Mouse (Mus musculus) limb, embryonic 11.5 days (tissue): ENCODE measurements at regions not wholly inside any gene's neighbourhood (a gene's known extent, or its start where the extent isn't known, plus 50 kb on each side); places are given as distances from the start of the nearest gene placed in this dataset. TPM values are rescaled to one million over a fixed set of nuclear protein-coding genes. Genes with fewer than 3 reads are reported as not detected.

Experiments
- ATAC-seq: fragments of 200-750 bp; cut with Nextera tagmentation; 2 replicates; pipeline ENCODE4 v1.8.0; 2017; ENCODE audit warnings: low read depth; ENCODE audit not compliant: insufficient number of reproducible peaks, low FRiP score, low TSS enrichment
- DNase-seq: peaks from one replicate; pipeline ENCODE4 v3.0.0-alpha.2; 2015; ENCODE audit warnings: low spot score
- H3K27ac ChIP-seq: fragments of 300-500 bp; sonication (generic); replicated peaks from 2 replicates; pipeline ENCODE4 v1.5.1; 2014; ENCODE audit warnings: low read depth, mild to moderate bottlenecking, low read length
- H3K27me3 ChIP-seq: fragments of 300-500 bp; sonication (generic); 2 replicates; pipeline ENCODE4 v1.6.1; 2014; ENCODE audit warnings: mild to moderate bottlenecking, low read length, mixed read lengths; ENCODE audit not compliant: control insufficient read depth, insufficient read depth
- H3K36me3 ChIP-seq: fragments of 300-500 bp; sonication (generic); 2 replicates; pipeline ENCODE4 v1.6.1; 2014; ENCODE audit warnings: mild to moderate bottlenecking, low read length, moderate library complexity, mixed read lengths; ENCODE audit not compliant: control insufficient read depth, insufficient read depth
- H3K4me1 ChIP-seq: fragments of 300-500 bp; sonication (generic); 2 replicates; pipeline ENCODE4 v1.6.1; 2014; ENCODE audit warnings: low read length, mixed read lengths; ENCODE audit not compliant: control insufficient read depth, insufficient read depth
- H3K4me2 ChIP-seq: fragments of 300-500 bp; sonication (generic); 2 replicates; pipeline ENCODE4 v1.6.1; 2014; ENCODE audit warnings: low read depth, mild to moderate bottlenecking, moderate library complexity; ENCODE audit not compliant: severe bottlenecking
- H3K4me3 ChIP-seq: fragments of 300-500 bp; sonication (generic); 2 replicates; pipeline ENCODE4 v1.5.1; 2014; ENCODE audit warnings: low read depth, low read length
- H3K9ac ChIP-seq: fragments of 300-500 bp; sonication (generic); 2 replicates; pipeline ENCODE4 v1.6.1; 2014; ENCODE audit warnings: mild to moderate bottlenecking, low read length
- H3K9me3 ChIP-seq: fragments of 300-500 bp; sonication (generic); 2 replicates; pipeline ENCODE4 v1.6.1; 2016; ENCODE audit warnings: low read length; ENCODE audit not compliant: control insufficient read depth
- WGBS: fragments of 180-500 bp; shearing (Covaris S2); extraction: QIAGEN DNeasy Blood & Tissue Kit; methylation state at CpG from one replicate; pipeline ENCODE4 v1.1.7; 2014; 5-methylcytosine and 5-hydroxymethylcytosine counted together
- microRNA counts: library from miRNA; unstranded; fragments of <30 nt; microRNA quantifications from one replicate; lab custom pipeline; 2016
- microRNA-seq: library from miRNA; unstranded; fragments of <30 nt; microRNA quantifications from one replicate; pipeline ENCODE4, GENCODE M21; 2016

DNA sequence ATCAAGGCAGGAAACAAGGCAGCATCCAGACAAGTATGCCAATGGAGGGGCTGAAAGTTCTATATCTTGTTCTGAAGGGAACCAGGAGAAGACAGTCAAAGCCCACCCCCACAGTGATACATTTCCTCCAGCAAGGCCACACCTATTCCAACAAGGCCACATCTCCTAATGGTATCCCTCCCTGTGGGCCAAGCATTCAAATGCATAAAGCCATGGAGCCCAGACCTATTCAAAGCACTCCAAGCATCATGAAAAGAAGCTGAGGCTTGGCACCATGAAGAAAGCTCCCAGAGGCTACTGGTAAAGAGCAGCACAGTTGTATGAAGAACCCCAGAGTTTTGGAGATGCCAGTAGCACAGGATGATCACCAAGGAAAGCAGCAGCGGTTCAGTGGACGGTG lies 84.6 kb upstream of the Fam216b start:
- WGBS, result 84% methylated on average over 2 of the region's 2 CpGs
- no peaks in the 10 kb centered on the region for H3K27me3 ChIP-seq
- no peak overlapping the region for H3K9ac ChIP-seq
- ATAC-seq, result no peak
- no peaks in the 10 kb centered on the region for H3K4me1 ChIP-seq
- H3K9me3 ChIP-seq, result no peaks in the 10 kb centered on the region
- H3K4me2 ChIP-seq, result no peak overlapping the region
- no peaks in the 10 kb centered on the region for H3K36me3 ChIP-seq
- no peak for DNase-seq
- no peak overlapping the region for H3K27ac ChIP-seq
- H3K4me3 ChIP-seq, result no peak overlapping the region

DNA sequence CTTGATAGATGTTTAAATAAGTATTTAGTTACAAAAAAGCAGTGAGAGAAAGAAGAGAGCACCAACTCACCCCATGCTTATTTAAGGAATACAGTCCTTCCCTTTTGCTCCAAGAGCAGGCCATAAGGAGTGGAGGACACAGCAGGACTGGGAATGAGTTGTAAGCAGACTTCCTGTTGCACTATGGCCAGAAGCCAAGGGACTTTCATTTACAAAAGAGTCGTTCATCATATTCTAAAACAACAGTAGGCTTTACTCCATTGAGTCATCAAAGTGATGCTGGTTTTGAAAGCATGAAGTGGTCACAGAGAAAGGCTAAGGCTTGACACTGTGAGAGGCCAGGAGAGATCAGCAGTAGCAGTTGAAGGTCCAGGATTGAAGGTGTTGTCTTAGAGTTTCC lies 84.1 kb upstream of the Fam216b start:
- H3K27ac ChIP-seq, result no peak overlapping the region
- ATAC-seq (no peak), DNase-seq (no peak)
- H3K4me3 ChIP-seq, result no peak overlapping the region
- H3K27me3 ChIP-seq, result no peaks in the 10 kb centered on the region
- no peaks in the 10 kb centered on the region for H3K4me1 ChIP-seq
- H3K9ac ChIP-seq, result no peak overlapping the region
- no peaks in the 10 kb centered on the region for H3K9me3 ChIP-seq
- WGBS, result 81% methylated on average over 1 of the region's 1 CpGs
- H3K36me3 ChIP-seq, result no peaks in the 10 kb centered on the region
- no peak overlapping the region for H3K4me2 ChIP-seq

DNA sequence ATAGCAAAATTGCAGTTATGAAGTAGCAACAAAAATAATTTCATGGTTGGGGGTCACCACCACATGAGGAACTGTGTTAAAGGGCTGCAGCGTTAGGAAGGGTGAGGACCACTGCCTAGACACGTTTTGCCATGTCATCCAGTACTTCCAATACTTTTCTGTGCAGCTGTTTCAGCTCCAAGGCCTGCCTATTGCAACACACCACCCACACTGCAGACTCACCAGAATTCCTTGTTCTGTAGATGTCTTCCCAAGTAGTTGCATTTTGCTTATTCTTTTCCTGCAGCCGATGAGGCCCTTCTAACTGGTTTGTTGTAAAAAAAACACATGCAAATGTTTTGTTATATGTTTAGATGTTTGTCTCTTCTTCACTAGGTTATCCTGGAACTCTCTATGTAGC lies 72.0 kb upstream of the Fam216b start:
- H3K9ac ChIP-seq, result no peak overlapping the region
- no peaks in the 10 kb centered on the region for H3K36me3 ChIP-seq
- no peak for DNase-seq
- 86% methylated on average over 3 of the region's 3 CpGs for WGBS
- no peaks in the 10 kb centered on the region for H3K4me1 ChIP-seq
- ATAC-seq, result no peak
- H3K27ac ChIP-seq, result no peak overlapping the region
- H3K27me3 ChIP-seq, result no peaks in the 10 kb centered on the region
- no peak overlapping the region for H3K4me2 ChIP-seq
- H3K9me3 ChIP-seq, result no peaks in the 10 kb centered on the region
- no peak overlapping the region for H3K4me3 ChIP-seq

DNA sequence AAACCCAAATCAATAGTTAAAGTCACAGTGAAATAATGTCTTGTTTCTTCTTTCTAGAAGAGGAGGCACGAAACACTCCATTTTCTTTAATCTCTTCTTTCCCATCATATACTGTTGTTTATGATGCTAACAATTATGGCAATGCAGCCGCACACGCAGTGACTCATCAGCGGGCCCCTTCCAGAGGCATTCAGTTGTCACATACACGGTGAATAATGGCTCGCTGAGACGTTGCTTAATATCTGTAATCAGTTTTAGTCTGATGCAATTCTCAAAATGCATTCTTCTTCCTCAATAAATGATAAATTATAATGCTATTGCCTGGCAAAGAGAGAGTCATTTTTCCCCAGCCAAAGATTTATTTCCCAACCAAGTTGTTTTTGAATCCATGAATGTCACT lies 70.8 kb upstream of the Fam216b start:
- Histone ChIP-seq H3K4me1 (no peaks in the 10 kb centered on the region), H3K9me3 (no peaks in the 10 kb centered on the region), H3K27ac (no peak overlapping the region), H3K4me3 (no peak overlapping the region), H3K4me2 (no peak overlapping the region), H3K9ac (no peak overlapping the region), H3K36me3 (no peaks in the 10 kb centered on the region), H3K27me3 (no peaks in the 10 kb centered on the region)
- DNase-seq, result no peak
- WGBS, result 92% methylated on average over 7 of the region's 7 CpGs
- no peak for ATAC-seq

DNA sequence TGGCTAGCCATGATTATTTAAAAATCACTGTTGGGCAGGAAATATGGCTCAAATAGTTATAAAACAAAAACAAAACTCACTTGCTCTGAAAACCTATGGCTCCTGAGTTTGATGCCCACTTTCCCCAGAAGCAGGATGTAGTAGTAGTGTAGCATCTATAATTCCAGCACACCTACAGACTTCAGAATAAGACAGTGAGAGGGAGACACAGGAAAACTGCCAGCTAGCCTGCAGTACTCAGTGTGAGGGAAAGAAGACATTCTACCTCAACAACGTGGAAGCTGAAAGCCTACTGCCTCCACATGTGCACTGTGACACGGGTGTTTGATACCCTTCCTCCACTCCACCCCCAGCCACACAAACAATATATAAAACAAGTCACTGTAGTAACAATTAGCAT lies 68.9 kb upstream of the Fam216b start:
- no peak overlapping the region for H3K27ac ChIP-seq
- H3K4me3 ChIP-seq, result no peak overlapping the region
- H3K9me3 ChIP-seq, result no peaks in the 10 kb centered on the region
- H3K4me2 ChIP-seq, result no peak overlapping the region
- WGBS, result 69% methylated on average over 2 of the region's 2 CpGs
- no peak overlapping the region for H3K9ac ChIP-seq
- H3K36me3 ChIP-seq, result no peaks in the 10 kb centered on the region
- H3K27me3 ChIP-seq, result no peaks in the 10 kb centered on the region
- no peaks in the 10 kb centered on the region for H3K4me1 ChIP-seq
- ATAC-seq, result no peak
- no peak for DNase-seq

DNA sequence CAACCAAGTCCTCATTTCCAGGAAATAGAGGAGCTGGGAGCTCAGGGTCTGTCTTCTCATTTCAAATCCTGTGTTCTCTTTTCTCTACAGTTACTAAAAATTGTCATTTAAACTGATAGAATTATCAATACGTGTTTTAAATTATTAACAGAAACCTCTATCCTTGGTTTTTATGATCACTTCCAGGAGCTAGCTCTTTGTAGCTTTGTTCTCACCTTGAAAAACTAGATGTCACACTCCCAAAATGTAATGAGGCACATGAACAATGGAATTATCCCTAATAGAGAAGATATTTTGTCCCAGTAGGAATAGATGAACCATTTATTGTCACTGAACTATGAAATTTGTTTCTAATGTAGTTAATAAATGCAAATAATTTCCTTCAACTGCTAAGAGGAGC lies 60.0 kb upstream of the Fam216b start:
- H3K27me3 ChIP-seq, result no peaks in the 10 kb centered on the region
- no peaks in the 10 kb centered on the region for H3K36me3 ChIP-seq
- ATAC-seq (no peak), DNase-seq (no peak)
- H3K4me2 ChIP-seq, result no peak overlapping the region
- H3K4me3 ChIP-seq, result no peak overlapping the region
- H3K4me1 ChIP-seq, result no peaks in the 10 kb centered on the region
- no peak overlapping the region for H3K27ac ChIP-seq
- no peaks in the 10 kb centered on the region for H3K9me3 ChIP-seq
- WGBS, result 93% methylated on average over 1 of the region's 1 CpGs
- no peak overlapping the region for H3K9ac ChIP-seq

DNA sequence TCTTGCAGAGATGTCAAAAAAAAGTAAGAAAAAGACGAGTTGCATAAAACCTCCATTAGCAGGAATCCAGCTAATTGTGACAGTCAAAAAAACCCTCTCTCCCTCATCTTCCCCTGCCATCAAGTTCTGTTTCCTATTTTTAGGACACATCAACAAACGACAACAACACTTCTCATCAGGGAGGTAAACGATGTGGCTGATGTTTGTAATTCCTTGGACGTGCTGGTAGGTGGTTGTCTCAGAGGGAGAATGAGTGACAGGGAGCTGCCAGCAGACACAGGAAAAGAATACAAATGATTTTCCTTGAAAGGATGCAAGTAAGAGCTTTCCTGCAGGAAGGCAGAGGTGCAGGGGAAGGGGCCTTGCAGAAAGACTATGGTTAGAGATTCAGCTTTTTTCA lies 54.9 kb upstream of the Fam216b start:
- H3K36me3 ChIP-seq, result no peaks in the 10 kb centered on the region
- no peak overlapping the region for H3K9ac ChIP-seq
- no peaks in the 10 kb centered on the region for H3K4me1 ChIP-seq
- no peak overlapping the region for H3K4me2 ChIP-seq
- ATAC-seq (no peak), DNase-seq (no peak)
- WGBS, result 44% methylated on average over 4 of the region's 4 CpGs
- H3K4me3 ChIP-seq, result no peak overlapping the region
- no peaks in the 10 kb centered on the region for H3K9me3 ChIP-seq
- H3K27me3 ChIP-seq, result no peaks in the 10 kb centered on the region
- H3K27ac ChIP-seq, result no peak overlapping the region

MicroRNAs in the stretch of these regions (microRNA counts, 519-probe panel; counts per million panel counts)
- not detected for microRNA mmu-miR-1971 (lab: Ali Mortazavi, UCI)

Small RNA genes lying in the stretch of these regions (microRNA-seq; reads per million reads assigned to microRNA genes)
- gene Mir1971, result not detected
